Mouse (Mus musculus): ENCODE measurements around the gene Pdss2.

The Pdss2 gene

DNA sequence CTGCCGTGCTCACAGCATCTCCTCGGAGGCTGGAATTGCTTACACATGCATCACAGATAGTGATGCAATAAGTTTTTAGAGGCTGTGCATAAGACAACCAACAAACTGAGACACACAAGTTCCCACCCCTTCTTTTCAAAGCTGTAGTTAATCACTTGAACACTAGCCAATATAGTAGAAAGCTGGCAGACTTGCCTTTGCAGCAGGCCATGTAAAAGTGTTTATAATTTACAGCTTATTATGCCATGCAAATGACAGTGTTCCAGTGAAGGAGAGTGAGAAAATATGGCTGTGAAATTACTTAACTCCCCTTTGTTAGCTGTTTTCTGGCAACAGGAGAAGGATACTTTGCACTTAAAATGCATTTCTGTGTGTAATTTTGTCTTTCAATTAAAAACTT is 90.9 kb downstream of the Pdss2 start:
- CTCF ChIA-PET: no interaction called here

DNA sequence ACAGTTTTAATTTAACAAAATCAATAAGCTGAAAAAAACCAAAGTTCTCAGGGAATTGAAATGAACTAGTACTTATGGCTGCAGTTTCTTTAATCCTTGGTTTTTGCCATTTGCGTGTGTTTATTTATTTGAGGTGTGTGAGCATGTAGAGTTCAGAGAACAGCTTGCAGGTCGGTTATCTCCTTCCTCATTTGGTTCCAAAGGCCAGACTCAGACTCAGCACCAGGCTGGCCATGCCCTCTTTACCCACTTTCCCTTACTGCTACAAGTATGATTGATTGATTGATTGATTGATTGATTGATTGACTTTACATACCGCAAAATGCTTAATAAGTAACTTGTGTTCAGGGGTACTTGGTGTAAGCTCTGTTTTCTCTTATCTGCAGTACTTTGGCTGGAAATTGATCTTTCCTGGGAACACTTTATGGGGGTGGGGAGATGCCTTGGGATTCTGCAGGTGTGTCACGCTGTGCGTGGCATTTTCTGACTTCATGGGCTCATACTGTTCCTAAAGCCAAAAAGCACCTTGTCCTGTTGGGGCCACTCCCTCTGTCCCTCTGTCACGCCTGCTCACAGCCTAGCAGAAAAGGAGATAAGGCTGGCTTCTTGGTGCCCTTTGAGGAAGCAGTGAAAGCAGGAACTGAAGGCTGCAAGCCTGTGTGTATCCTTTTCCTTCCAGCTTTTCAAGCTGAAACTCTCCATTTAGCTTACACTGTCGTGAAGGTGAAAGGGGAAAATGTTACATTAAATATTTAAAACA is 91.6 kb downstream of the Pdss2 start:
- CTCF ChIA-PET: no interaction called here

DNA sequence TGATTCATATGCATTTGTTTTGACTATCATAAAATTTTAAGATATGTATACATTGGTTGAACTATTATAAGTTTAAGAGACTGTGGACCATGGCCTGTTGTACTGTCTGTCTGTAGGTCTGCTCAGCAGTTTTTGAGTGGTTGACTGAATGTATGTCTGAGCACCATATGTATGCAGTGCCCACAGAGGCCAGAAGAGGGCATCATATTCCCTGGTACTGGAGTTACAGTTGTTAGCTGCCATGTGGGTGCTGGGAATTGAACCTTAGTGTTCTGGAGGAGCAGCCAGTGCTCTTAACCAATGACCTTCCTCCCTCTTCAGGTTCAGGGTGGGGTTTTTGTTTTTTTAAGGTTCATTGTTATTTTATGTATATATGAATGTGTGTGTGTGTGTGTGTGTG is 93.9 kb downstream of the Pdss2 start:
- CTCF ChIA-PET: no interaction called here

DNA sequence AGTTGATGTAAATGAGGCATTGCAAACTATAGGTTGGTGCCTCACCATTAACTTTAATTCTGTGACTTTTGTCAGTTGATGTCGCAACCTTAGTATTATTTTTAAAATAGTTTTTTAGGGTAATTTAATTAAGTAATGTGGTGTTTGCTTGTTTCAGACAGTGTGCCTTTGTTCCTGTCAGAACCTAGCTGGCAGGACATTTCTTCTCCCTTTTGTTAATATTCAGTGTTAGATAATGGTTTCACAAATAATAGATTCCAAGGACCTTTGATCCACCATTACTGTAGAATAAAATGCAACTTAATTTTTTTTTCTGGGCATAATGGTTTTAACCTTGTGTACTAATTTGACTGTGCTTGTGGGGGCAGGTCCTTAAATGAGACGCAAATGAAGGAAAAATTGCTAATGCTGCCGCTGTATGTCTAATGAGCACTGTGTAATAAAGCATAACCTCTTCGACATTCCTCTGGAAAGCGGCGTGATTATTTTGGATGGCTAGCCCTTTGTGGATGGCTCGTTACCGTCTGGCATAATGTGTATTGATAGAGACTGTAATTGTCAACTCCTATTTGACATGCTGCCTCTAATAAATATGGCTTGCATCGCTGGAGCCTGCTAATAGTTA is 96.2 kb downstream of the Pdss2 start:
- CTCF ChIA-PET: no interaction called here

DNA sequence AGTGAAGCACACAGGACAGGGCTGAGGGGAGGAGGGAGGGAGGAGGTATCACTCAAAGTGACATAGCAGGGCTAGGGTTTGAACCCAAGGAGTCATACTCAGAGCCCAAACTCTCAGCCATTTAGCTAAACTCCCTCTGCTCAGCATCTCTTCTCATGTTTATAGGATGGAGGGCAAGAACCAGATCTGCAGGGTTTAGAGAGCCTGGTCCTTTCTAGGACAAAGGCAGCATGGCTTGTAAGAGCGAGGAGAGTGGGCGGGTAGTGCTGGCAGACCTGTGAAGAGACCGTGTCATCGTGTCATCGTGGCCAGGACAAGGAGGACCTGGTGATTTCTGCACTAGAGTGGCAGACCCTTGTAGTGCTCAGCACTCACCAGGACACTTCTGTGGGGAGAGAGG is 99.7 kb downstream of the Pdss2 start:
- CTCF ChIA-PET: no interaction called here

DNA sequence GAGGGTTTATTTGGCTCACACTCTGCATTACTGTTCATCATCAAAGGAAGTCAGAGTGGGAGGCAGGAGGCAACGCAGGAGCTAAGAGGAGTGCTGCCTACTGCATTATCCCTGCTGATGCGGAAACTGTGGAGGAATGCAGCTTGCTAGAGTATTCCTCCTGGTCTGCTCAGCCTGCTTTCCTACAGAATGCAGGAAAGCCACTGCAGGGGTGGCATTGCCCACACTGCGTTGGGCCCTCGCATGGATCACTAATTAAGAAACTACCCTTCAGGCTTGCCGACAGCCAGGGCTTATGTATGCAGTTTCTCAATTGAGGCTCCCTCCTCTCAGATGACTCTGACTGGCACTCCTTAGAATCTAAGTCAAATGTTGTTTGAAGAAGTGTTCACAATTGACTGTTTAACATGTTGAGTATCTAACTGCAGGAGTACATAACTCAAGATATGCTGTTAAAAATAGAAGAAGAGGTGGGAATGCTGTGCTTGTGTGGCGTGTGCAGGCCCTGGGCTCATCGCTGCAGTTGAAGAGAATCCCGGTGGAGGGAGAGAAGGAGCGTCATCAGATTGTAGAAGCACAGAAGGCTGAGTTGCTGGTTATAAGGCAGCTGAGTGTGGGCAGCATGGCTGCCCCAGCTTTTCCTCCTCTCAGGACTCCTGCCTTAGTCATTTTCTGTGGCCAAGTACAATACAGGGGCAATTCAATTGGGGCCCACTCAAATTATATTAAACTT is 101.3 kb downstream of the Pdss2 start:
- CTCF ChIA-PET: no interaction called here

DNA sequence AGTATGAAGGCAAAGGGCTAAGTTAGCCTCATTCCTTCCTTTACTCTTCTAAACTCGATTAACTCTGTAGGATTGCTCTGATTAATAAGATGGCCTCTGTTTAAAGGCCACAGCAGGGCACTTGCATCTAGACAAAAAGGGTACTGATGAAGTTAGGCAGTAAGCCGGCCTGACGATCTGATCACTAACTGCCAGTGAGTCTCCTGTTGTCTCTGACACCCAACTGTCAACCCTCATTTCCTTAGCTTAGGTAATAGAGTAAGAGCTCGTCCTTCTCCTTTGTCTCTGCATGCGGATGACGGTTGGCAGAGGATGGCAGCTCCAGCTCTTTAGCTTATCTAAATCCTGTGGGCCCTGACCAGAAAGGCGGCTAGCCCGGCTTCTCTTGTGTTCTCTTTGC is 102.1 kb downstream of the Pdss2 start:
- CTCF ChIA-PET: interaction anchor here (0.6 kb wide), 1 partner anchor 495 kb away, joined by 5 read pairs; no protein-coding TSS in a partner anchor

DNA sequence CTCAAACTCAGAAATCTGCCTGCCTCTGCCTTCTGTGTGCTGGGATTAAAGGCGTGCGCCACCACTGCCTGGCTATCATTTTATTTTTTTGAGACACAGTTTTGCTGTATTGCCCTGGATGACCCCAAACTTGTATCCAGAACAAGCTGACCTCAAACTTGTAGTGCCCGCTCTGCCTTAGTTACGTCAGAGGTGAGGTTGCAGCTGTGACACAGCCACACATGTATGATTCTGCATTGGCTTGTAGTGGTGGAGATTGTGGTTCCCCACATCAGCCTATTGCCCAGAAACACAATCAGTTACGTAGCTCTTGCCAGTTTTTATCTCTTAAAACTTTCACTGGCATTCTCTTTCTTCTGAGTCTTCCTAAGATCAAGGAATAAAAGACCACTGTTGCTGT is 108.5 kb downstream of the Pdss2 start:
- CTCF ChIA-PET: no interaction called here

DNA sequence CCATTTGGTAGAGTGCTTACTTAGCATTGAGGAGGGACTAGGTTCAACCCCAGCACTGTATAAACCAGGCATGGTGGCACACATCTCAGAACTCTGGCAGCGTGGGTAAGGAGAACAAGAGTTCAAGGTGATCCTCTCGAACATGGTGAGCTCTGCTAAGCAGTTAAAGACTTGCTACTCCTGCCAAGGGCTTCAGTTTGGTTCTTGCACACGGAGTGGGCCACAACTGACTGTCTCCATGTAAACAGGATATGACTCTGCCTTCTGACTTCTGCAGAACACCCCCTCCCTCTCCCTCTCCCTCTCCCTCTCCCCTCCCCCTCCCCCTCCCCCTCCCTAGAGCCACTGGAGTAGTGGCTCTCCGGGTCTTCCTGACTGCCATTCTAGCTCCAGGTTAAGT is 109.4 kb downstream of the Pdss2 start:
- CTCF ChIA-PET: no interaction called here

DNA sequence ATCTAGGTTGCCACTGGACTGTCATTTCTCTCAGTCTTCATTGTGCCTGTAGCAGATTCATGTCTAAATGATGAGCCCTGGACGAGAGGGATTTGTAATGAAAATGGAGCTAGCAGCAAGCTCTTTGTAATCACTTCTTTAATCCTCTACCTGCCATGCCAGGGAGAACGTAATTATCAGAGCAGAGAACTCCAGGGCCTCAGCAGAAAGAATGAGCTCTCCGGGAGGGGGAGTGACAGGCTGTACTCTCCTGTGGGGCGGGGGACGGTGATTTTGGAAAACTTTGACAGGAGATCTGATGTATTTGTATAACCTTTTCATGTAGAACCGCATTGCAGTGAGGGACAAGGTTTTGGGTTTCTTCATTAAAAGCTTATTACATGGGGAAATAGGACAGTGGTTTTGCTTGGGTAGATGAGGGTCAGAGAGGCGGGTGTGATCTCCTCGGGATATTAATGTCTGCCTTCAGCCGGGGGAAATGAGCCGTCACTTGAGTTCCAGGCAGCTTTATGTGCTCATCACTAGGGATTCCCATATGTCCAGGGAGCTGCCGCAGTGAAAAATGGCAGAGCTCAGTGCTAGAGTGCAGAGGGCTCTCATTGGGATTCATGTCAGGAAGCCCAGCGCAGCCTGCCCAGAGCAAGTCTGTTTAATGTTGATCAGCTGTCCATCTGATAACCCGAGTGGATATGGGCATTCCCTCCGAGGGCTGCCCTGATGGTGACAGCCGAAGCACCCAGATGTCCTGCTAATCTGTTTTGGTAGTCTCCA is 110.8 kb downstream of the Pdss2 start:
- CTCF ChIA-PET: no interaction called here

DNA sequence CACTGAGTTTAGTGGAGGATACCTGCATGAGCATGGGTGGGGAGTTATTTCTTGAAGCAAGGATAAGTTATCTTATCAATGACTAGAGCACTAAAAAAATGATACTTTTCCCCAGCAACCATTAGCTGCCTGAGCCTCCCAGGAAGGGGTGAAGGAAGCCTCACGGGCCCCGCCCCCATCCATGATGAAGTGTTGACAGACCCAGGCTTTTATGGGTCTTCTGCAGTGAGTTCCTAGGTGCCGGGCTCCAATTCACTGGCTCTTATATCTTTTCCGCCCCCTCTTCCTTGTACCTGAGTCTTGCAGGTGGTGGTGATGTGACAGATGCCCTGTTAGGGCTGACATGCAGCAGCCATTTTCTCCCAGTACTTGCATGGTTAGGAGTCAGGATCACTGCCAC is 114.6 kb downstream of the Pdss2 start:
- CTCF ChIA-PET: no interaction called here

DNA sequence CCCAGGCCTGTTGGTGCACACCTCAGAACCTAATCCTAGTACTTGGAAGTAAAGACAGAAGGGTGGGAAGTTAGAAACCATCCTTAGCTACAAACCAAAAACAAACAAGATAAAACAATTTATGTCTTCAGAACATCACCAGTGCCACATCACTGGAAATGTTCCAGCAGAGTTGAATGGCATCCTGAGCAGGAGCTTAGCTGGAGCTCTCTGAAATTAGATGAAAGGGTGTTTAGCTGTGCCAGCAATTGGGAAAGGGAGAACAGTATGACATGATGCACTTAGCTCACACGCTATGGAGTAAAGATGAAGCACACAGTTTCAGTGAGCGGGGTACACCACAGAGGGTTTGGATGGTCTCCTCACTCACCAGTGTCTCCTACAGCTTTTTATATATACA is 115.8 kb downstream of the Pdss2 start:
- CTCF ChIA-PET: no interaction called here

DNA sequence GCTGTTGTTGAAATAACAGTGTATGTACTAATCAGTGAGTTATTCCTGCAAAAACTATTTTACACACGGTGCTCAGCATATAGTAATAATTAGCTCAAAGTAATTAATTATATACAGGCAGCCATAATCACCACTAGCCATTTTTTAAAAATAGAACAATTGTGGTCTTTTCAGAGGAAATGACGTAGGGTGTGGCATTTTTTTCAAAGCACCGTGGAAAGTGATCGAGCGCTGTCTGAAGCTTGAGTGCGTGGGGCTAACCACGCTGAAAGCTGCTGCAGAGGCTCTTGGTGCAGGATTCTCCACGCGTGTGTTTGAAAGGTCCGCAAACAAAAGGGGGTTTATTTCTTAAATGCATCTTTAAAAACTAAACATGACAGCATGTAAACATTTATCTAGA is 118.5 kb downstream of the Pdss2 start:
- CTCF ChIA-PET: no interaction called here

DNA sequence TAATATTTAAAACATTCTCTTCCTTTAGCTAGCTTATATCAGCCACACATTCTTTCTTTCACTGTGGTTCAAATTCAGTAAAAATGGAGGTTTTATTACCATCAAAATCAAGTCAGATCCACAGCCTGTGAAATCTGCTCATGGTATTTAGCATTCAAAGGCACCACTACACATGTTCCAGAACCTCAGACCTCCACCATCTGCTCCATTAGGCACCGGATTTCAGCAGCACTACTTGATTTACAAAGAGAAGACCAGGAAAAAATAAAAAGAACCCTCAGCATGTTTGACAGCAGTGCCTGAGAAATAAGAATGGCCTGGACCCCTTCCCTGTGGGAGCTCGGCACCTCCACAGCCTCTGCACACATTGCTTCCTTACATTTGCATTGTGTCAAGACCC is 128.4 kb downstream of the Pdss2 start:
- CTCF ChIA-PET: interaction anchor here (1.1 kb wide), 1 partner anchor 16 kb away, joined by 3 read pairs; no protein-coding TSS in a partner anchor

DNA sequence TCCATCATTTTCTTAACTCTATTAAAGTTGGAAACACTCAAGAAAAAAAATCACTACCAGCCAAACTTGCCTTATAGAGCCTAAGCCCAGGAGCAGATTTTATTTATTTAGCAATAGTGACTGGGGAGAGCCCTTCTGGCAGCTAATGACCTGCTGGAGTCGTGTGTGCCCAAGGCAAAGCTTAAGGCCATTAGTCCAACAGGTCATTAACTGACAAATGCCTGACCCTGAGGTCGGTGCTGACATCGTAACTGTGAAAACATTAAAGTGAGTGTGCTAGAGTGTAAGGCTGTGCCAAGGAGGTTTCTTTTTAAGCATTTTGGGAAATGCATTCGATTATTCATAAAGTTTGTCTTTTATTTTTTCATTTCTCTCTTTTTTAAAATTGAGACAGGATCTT is 136.6 kb downstream of the Pdss2 start:
- CTCF ChIA-PET: no interaction called here

DNA sequence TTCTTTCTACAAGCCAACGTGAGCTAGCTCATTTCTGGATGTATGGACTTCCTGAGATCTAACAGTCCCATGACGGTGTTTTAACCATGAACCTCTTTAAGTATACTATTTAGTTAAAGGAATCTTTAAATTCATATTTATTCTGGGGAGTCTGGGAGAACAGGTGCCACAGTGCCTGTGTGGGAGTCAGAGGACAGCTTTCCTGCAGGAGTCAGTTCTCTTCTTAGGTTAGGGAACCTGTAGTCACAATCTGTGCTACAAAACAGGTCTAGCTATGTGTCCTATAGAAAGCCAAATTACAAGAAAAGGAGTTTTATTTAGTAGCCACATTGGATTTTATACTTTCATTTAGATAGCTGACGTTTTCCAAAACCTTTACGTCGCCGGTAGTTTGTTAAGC is 141.7 kb downstream of the Pdss2 start:
- CTCF ChIA-PET: no interaction called here

DNA sequence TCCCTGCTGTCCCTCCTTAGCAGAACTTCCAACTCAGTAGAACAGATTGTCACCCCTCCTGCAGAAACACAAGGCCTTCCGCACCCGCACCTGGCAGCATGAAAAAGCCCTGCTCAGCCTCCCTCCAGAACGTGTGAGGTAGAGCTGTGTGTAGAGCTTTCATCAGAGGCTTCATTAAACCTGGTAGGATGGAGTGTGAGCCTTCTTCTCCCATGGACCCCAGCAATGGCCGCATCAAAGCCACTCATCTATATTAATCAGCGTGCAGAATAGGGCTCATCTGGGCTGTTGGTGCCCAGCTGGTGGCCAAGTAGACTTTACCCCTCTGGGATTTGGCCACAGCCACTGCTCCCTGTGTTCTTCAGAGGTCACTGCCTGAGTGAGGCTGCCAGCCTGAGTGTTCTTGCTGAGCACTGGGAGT is 142.2 kb downstream of the Pdss2 start:
- CTCF ChIA-PET: no interaction called here

DNA sequence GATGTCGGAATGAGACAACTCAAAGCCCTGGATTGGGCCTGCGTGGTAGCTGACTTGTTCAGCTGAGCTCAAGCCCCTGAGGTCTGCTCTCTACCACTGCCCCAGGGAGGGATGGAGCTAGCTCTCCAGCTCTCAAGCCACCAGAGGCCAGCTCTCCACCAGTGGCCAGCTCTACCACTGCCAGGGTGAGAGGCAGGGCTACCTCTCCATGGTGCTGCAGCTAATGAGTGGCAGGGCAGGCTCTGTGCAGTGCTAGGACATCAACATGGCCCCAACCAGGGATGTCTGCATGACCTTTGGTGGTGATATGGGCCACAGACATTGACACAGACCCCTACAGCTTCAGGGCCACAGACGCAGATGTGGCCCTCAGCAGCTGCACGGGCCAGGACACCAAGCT is 144.6 kb downstream of the Pdss2 start:
- CTCF ChIA-PET: interaction anchor here (1.0 kb wide), 1 partner anchor 17 kb away, joined by 3 read pairs; no protein-coding TSS in a partner anchor

DNA sequence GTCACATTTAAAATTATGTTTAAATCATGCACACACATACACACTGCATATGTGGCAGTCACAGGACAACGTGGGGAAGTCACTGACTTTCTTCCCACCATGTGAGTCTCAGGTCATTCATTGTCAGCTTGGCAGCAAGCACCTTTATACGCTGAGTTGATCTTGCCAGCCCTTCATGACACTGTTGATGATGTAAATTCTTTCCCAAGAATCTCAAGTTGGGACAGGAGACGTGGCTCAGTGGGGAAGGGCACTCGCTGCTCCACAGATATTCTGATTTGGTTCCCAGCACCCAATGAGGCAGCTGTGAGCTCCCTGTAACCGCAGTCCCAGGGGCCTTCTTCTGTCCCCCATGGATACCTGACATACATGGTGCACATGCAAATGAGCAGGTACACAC is 147.3 kb downstream of the Pdss2 start:
- CTCF ChIA-PET: interaction anchor here (0.6 kb wide), 1 partner anchor 97 kb away, joined by 15 read pairs; no protein-coding TSS in a partner anchor

DNA sequence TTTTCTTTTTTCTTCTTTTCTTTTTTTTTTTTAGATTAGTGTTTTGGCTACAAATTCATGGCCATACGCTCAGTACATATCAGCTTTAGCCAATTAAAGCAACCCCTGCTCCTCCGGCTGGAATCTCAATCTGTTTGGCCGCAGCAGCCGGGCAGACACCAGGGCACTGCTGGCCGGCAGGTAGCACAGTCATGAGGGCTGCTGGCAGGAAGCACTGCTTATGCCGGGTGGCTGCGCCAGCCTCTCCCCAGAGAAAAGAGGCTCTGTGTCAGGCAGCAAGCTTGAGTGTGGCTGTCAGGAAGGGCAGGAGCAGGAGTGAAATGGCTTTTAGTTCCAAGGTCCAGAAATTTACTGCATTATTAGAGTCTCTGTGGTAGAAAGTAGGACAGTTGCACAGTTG is 151.0 kb downstream of the Pdss2 start:
- CTCF ChIA-PET: no interaction called here

DNA sequence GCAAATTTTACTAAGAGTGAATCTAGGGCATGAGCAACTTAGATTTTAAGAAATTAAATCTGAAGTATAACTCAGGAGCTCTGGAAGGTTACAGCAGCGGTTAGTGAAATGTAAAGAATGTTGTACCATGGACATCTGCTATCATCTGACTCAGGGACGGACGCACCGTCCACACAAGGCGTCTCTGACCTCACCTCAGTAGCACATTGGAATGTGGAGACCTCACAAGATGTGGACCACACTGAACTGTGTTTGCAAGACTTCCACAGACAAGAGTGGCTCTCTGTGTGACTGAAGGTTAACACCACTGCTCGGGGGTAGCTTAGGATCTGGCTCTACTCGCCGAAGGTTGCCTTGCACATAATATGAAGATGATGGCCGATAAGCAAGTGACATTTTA is 151.7 kb downstream of the Pdss2 start:
- CTCF ChIA-PET: no interaction called here

DNA sequence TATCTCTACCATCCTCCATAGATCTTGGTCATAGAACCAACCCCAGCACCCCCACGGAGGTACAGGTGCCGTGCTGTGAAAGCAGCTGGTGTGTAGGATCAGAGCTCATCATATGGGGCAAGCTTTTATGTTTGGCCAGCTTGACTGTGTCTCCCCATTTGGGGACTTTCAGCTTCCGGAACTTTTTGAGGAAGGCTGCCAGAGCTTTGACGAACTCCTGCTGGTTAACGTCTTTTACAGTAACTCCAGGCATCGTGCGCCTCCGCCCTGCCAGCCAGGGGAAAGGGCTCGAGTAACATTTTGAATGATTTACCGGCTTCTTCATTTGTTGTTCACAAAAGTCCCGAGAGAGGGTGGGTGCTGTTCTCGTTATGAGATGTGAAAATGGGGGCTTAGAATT is 152.4 kb downstream of the Pdss2 start:
- CTCF ChIA-PET: interaction anchor here (0.6 kb wide), 1 partner anchor 12 kb away, joined by 3 read pairs; no protein-coding TSS in a partner anchor
